Mouse (Mus musculus) bone marrow, adult 2 months (tissue): Measurements from ENCODE around the gene Gna12. TPM values are rescaled to one million over a fixed set of nuclear protein-coding genes. Genes with fewer than 3 reads are reported as not detected.

Experiments
- H3K27ac ChIP-seq: fragments of 200-500 bp; 2 replicates; pipeline ENCODE4 v1.5.1; 2012; ENCODE audit warnings: low read depth, mild to moderate bottlenecking, control low read depth, inconsistent platforms, low read length; ENCODE audit not compliant: control insufficient read depth, poor library complexity, insufficient read depth
- H3K4me1 ChIP-seq: fragments of 200-500 bp; 2 replicates; pipeline ENCODE4 v1.6.1; 2011; ENCODE audit warnings: low read length; ENCODE audit not compliant: control insufficient read depth, insufficient read depth
- H3K4me3 ChIP-seq: fragments of 200-500 bp; replicated peaks from 2 replicates; pipeline ENCODE3; 2011; ENCODE audit warnings: mild to moderate bottlenecking, low read depth, low read length, control low read depth; ENCODE audit not compliant: control insufficient read depth
- CTCF ChIP-seq: fragments of 200-500 bp; IDR thresholded peaks from 2 replicates; pipeline ENCODE4 v1.5.1; 2011; ENCODE audit warnings: low read length, control low read depth; ENCODE audit not compliant: control insufficient read depth, insufficient read depth
- POLR2A ChIP-seq: fragments of 200-500 bp; IDR thresholded peaks from 2 replicates; pipeline ENCODE4 v1.6.1; 2011; ENCODE audit warnings: low read depth, mild to moderate bottlenecking, control low read depth, low read length, borderline replicate concordance; ENCODE audit not compliant: control insufficient read depth
- WGBS: fragments of 180-500 bp; shearing (Covaris S2); methylation state at CpG from one replicate; pipeline ENCODE4 v1.1.7; 2018; 5-methylcytosine and 5-hydroxymethylcytosine counted together
- polyA plus RNA-seq: library from polyadenylated mRNA; stranded (reverse); fragments of >200 nt; gene quantifications from 2 replicates; pipeline ENCODE4 v1.2.4, GENCODE M21; 2011; ENCODE audit warnings: low replicate concordance; ENCODE audit not compliant: missing spikeins, insufficient read depth, insufficient read length

Gna12 gene
- polyA plus RNA-seq, 1 experiment, result 15.8 TPM

DNA sequence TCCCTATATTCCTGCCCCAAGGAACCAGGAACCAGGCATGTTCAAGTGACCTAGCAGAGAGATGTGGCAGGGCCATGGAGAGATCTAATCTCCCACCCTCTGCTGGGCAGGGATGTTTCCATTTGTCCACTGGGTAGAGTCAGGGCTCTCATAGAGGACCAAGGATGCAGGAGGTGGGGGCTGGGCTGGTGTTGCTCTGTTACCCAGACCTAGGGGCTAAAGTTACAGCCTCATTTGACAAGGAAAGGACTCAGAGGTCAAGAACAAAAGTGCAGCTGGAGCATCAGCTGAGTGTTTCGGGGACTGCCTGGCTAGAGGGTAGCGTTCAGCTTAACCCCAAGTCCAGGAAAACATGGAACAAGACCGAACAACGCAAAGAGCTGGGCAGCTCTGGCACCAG lies 9.7 kb downstream of the Gna12 start:
- no peak for TF ChIP-seq CTCF
- TF ChIP-seq POLR2A, result no peak
- WGBS, result 93% methylated on average over 4 of the region's 4 CpGs
- Histone ChIP-seq H3K4me1 (peaks cover 4% of the 10 kb centered on the region), H3K4me3 (no peak overlapping the region), H3K27ac (no peak overlapping the region)

GRCm38 (mm10) chr5:140819594-140819993 lies 10.6 kb downstream of the Gna12 start:
- TF ChIP-seq POLR2A (no peak), CTCF (no peak)
- Histone ChIP-seq H3K4me1 (peaks cover 8% of the 10 kb centered on the region), H3K27ac (no peak overlapping the region), H3K4me3 (no peak overlapping the region)
- whole genome bisulfite sequencing, result 66% methylated on average over 4 of the region's 4 CpGs

DNA sequence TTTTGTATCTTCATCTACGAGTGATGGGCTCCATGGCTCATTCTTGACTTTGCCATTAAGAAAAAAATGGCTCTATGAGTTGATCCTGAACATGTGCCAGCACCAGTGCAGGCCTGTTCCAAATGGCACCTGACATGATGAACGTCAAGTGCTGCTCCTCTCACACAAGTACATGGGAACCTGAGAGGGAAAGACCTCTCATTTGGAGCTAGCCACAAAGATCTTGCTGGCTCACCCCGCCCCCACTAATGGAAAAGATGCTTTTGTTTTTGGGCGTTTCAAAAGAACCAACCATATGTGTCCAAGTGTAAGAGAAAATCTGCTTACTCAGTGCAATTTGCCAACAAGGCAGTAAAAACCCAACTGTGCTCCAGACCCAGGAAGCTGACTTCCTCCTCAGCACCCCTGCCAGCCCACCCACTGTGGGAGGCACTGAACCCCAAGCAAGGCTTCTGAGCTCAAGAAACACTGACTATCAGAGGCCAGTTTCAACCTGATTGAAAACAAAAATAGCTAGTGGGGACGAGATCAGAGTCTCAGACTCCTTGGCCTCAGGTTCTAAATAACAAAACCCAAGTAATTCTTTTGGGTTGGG lies 11.7 kb downstream of the Gna12 start:
- H3K4me1 ChIP-seq, result peaks cover 11% of the 10 kb centered on the region
- H3K4me3 ChIP-seq, result no peak overlapping the region
- WGBS, result 46% methylated on average over 5 of the region's 5 CpGs
- TF ChIP-seq CTCF (no peak), POLR2A (no peak)
- no peak overlapping the region; the same call in 1 of the 2 replicates for H3K27ac ChIP-seq

GRCm38 (mm10) chr5:140816950-140817568 lies 13.2 kb downstream of the Gna12 start:
- Histone ChIP-seq H3K27ac (no peak overlapping the region), H3K4me1 (peaks cover 12% of the 10 kb centered on the region)

GRCm38 (mm10) chr5:140816008-140816407 lies 14.2 kb downstream of the Gna12 start:
- TF ChIP-seq POLR2A (no peak), CTCF (no peak)
- H3K4me3 ChIP-seq, result no peak overlapping the region
- peaks cover 12% of the 10 kb centered on the region for H3K4me1 ChIP-seq
- H3K27ac ChIP-seq, result no peak overlapping the region
- 64% methylated on average over 3 of the region's 3 CpGs for WGBS

More at GRCm38 (mm10) chr5:140816950-140817568, 13.2 kb downstream of the Gna12 start:
- TF ChIP-seq POLR2A (no peak), CTCF (no peak)
- WGBS, result 67% methylated on average over 6 of the region's 6 CpGs
- H3K4me3 ChIP-seq, result no peak overlapping the region

DNA sequence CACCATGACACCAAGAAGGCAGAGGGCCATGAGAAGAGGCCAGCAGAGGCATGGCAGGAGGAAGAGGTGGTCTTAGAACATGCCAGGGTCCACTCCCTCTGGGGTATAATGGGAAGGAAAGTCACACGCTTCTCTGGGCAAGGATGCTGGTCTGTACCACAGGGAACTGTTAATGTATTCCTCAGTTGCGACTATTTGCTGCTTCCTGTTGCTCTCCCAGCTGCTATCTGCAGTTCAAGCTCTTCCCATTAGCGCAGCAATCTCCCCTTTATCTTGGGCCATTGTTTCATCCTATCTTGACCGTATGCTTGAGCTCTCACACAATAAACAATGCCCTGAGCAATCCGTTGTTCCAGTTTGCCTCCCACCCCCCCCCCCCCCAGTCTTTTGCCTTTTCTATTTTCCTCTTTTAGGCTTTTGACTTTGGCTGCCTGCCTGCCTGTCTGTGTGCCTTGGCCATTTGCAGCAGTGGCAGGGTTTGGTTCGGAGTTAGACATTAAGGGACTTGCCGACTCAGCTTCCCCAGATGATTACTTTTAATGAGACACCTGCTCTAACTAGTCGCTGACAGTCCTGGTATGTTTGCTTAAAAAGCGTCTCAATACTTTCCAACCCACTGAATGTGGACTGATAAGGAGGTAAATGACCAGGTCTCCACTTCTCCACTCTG lies 15.0 kb downstream of the Gna12 start:
- WGBS, result 30% methylated on average over 9 of the region's 9 CpGs
- no peak overlapping the region for H3K4me3 ChIP-seq
- TF ChIP-seq POLR2A, result no peak
- no peak overlapping the region; the same call in 1 of the 2 replicates for H3K27ac ChIP-seq
- H3K4me1 ChIP-seq, result peaks cover 12% of the 10 kb centered on the region

- peaks cover 12% of the 10 kb centered on the region for H3K4me1 ChIP-seq
- H3K27ac ChIP-seq, result no peak overlapping the region
- 33% methylated on average over 5 of the region's 5 CpGs for WGBS
- no peak for TF ChIP-seq POLR2A
- TF ChIP-seq CTCF, result no peak
- no peak overlapping the region for H3K4me3 ChIP-seq
Observed at GRCm38 (mm10) chr5:140814403-140814802, 15.8 kb downstream of the Gna12 start.

DNA sequence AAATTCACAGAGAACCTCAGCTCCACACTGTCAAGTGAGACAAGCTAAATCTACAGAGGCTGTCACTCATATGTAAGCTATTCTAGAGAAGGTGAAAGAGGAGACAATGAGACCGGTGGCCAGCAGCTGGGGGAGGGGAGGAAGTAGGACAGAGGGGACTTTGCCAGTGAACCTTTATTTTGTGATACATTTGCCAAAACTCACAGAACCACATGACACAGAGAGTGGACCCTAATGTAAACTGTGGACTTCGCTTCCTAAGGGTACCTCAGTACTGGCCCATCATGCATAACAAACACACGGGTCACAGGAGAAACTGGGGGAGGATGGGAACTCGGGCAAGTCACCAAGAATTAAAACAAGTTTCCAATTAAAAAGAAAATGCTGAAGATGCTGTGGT lies 17.5 kb downstream of the Gna12 start:
- H3K4me3 ChIP-seq, result no peak overlapping the region
- 67% methylated on average over 4 of the region's 4 CpGs for WGBS
- no peak overlapping the region for H3K27ac ChIP-seq
- H3K4me1 ChIP-seq, result peaks cover 10% of the 10 kb centered on the region
- TF ChIP-seq POLR2A (no peak), CTCF (no peak)

GRCm38 (mm10) chr5:140812063-140812462 lies 18.2 kb downstream of the Gna12 start:
- 81% methylated on average over 5 of the region's 5 CpGs for WGBS
- TF ChIP-seq POLR2A, result no peak
- no peak for TF ChIP-seq CTCF
- no peak overlapping the region for H3K4me3 ChIP-seq
- no peak overlapping the region for H3K27ac ChIP-seq
- H3K4me1 ChIP-seq, result peaks cover 9% of the 10 kb centered on the region
